ENCODE assay signal across 9 mouse cellular contexts in genomic region chr11:117134776-117135387, GRCm38 (mm10). TPM values are rescaled to one million over a fixed set of nuclear protein-coding genes. Genes with fewer than 3 reads are reported as not detected.
A peak's percentile ranks its signal among the peaks of the same experiment; 100 is the strongest.
DNase-seq lines count a peak whose midpoint lies in the region; ATAC-seq and TF ChIP-seq lines count a peak whose summit lies in the region.
"Had no signal": no experiment of that assay in that cellular context is flagged by ENCODE, and none has a peak within 500 bp of the region (broad histone marks: within the 10 kb centered on the region; RNA-seq: fewer than 3 reads in every experiment).

No protein-coding gene starts in this region.

- no peaks in the 10 kb centered on the region for H3K27me3 ChIP-seq in cerebellum, adult 2 months (ENCODE audit: control insufficient read depth, insufficient read depth, low read length)
- no peaks in the 10 kb centered on the region for H3K27me3 ChIP-seq in hindbrain, embryonic 16.5 days (replicated peaks; ENCODE audit: control insufficient read depth, insufficient read depth, low read length)
- H3K27me3 ChIP-seq: midbrain, embryonic 12.5 days had no signal

- ATAC-seq in hindbrain, embryonic 16.5 days = no peak
- ATAC-seq in erythroid progenitor cell, adult 5-6 weeks (replicated peaks; ENCODE audit: low FRiP score, poor library complexity, severe bottlenecking) = no peak

- H3K4me3 ChIP-seq in cerebellum, adult 2 months (replicated peaks; ENCODE audit: insufficient read depth, low read depth, low read length) = no peak overlapping the region
- H3K4me3 ChIP-seq in layer of hippocampus, adult 2 months = peak overlapping the region; percentile 0
- no peak overlapping the region for H3K4me3 ChIP-seq in brown adipose tissue, adult 24 weeks (ENCODE audit: insufficient read depth, low read depth, low read length)
- H3K4me3 ChIP-seq in hindbrain, embryonic 16.5 days (ENCODE audit: low read length) = no peak overlapping the region
- H3K4me3 ChIP-seq: midbrain, embryonic 12.5 days had no signal

- no peak for TF ChIP-seq CTCF in cerebellum, adult 2 months (IDR thresholded peaks at IDR 0.05; ENCODE audit: borderline replicate concordance, insufficient read depth, low read depth, low read length)
- TF ChIP-seq CTCF in layer of hippocampus, adult 2 months (conservative IDR thresholded peaks at IDR 0.05) = no peak

- H3K4me2 ChIP-seq in hindbrain, embryonic 16.5 days (ENCODE audit: low read length) = peak overlapping the region; percentile 1; the same call in 1 of the 2 replicates

- no peaks in the 10 kb centered on the region for H3K9me3 ChIP-seq in hindbrain, embryonic 16.5 days (ENCODE audit: control insufficient read depth, low read length)
- H3K9me3 ChIP-seq: midbrain, embryonic 12.5 days had no signal

- H3K4me1 ChIP-seq in cerebellum, adult 2 months (ENCODE audit: control insufficient read depth, insufficient read depth, low read length) = peaks cover 70% of the 10 kb centered on the region
- peaks cover 43% of the 10 kb centered on the region for H3K4me1 ChIP-seq in brown adipose tissue, adult 24 weeks (ENCODE audit: control insufficient read depth, insufficient read depth, insufficient read length, low read length)
- H3K4me1 ChIP-seq in hindbrain, embryonic 16.5 days (ENCODE audit: control insufficient read depth, insufficient read depth, low read depth, low read length) = peaks cover 24% of the 10 kb centered on the region

- H3K36me3 ChIP-seq in hindbrain, embryonic 16.5 days (ENCODE audit: control insufficient read depth, insufficient read depth, low read length) = 0 out of 2 replicates have a peak, but pooled peaks cover 3% of the 10 kb centered on the region

- WGBS in cerebellum, adult 2 months = 53% methylated on average over 23 of the region's 23 CpGs
- 63% methylated on average over 23 of the region's 23 CpGs for WGBS in hindbrain, embryonic 16.5 days

- no peak for TF ChIP-seq POLR2A in cerebellum, adult 2 months (IDR thresholded peaks at IDR 0.05; ENCODE audit: borderline replicate concordance, insufficient read depth, low read length)

- H3K9ac ChIP-seq in hindbrain, embryonic 16.5 days (ENCODE audit: low read depth, low read length) = no peak overlapping the region
- H3K9ac ChIP-seq: midbrain, embryonic 12.5 days had no signal

- no peak for DNase-seq in cerebellum, adult 2 months
- DNase-seq in cerebellum, postnatal 10 days = no peak
- no peak for DNase-seq in layer of hippocampus, adult 2 months (ENCODE audit: low spot score in 2 of 2)
- no peak for DNase-seq in layer of hippocampus, postnatal 25 days (ENCODE audit: extremely low spot score in 1 of 2, low spot score in 1 of 2)
- DNase-seq in adipocyte (ENCODE audit: low spot score) = no peak

- H3K27ac ChIP-seq in cerebellum, adult 2 months (ENCODE audit: insufficient read depth, low read length) = peak overlapping the region; percentile 6; the same call in 1 of the 2 replicates
- peak overlapping the region; percentile 95 for H3K27ac ChIP-seq in layer of hippocampus, adult 2 months
- H3K27ac ChIP-seq in brown adipose tissue, adult 24 weeks (replicated peaks; ENCODE audit: low read depth, low read length) = peak overlapping the region; percentile 59
- no peak overlapping the region for H3K27ac ChIP-seq in hindbrain, embryonic 16.5 days (ENCODE audit: low read depth, low read length)
- H3K27ac ChIP-seq: midbrain, embryonic 12.5 days had no signal

RNA-seq across cellular contexts. Expression of gene Sec14l1, which starts 19.9 kb away (rescaled TPM):
- polyA plus RNA-seq in cerebellum, adult 2 months (2012; rRNA removed) = 124 and 137 TPM in 2 replicates
- 100 to 1,000 TPM; 226 to 239 TPM for total RNA-seq in layer of hippocampus, adult 2 months (2021)
- total RNA-seq in layer of hippocampus, postnatal 25 days (2021) = 100 to 1,000 TPM; 216 to 234 TPM
- polyA plus RNA-seq in brown adipose tissue, adult 24 weeks (2012; ENCODE audit: insufficient read depth, insufficient read length, missing spikeins) = 35.4 and 37.4 TPM in 2 replicates
- 53.9 and 63.4 TPM in 2 replicates for polyA plus RNA-seq in hindbrain, embryonic 16.5 days (2015; fragmentation: Nextera tagmentation; extraction: Ambion mirVana)
- 27.4 and 32.3 TPM in 2 replicates for total RNA-seq in erythroid progenitor cell, adult 5-6 weeks (2015; ENCODE audit: low replicate concordance)
- total RNA-seq in erythroid progenitor cell, adult 5-6 weeks (2017; ENCODE audit: low replicate concordance) = 41.3 and 44.3 TPM in 2 replicates

Comparison
In these comparisons a context has a peak if more than half of its experiments do, and no peak if none do; other contexts are left out.
1. RNA of gene Sec14l1, which starts 19.9 kb away (total RNA-seq): 226 to 239 TPM in layer of hippocampus, adult 2 months and 216 to 234 TPM in layer of hippocampus, postnatal 25 days; 27.4 to 44.3 TPM in erythroid progenitor cell, adult 5-6 weeks; every median in the first group is over 4 times any median in the second.